In the genomic region with DNA sequence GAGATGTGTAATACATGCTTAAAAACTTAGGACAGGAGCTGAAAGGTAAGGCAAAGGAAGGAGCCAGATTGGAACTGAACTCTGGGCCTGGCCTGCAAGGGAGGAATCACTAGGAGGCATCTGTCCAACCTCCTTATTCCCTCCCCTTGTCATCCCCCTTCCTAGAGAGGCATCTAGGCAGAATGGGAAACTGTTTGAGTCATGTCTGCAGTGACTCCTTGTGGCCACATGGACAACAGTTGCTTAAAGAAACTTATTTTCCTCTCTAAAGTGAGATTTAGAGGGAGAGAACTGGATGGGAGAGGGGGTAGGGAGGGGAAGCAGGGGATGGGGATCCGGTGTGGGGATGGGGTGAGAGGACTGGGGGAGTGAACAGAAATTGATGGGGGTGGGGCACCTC, we compare ENCODE assay signal across 12 mouse cellular contexts. TPM values are rescaled to one million over a fixed set of nuclear protein-coding genes. Genes with fewer than 3 reads are reported as not detected.
DNase-seq lines count a peak whose midpoint lies in the region; ATAC-seq and TF ChIP-seq lines count a peak whose summit lies in the region.
"Had no signal": no experiment of that assay in that cellular context is flagged by ENCODE, and none has a peak within 500 bp of the region (broad histone marks: within the 10 kb centered on the region; RNA-seq: fewer than 3 reads in every experiment).

No protein-coding gene starts in this region.

- no peak overlapping the region for H3K27ac ChIP-seq in hindbrain, embryonic 14.5 days
- no peak overlapping the region for H3K27ac ChIP-seq in hindbrain, embryonic 11.5 days (ENCODE audit: low read depth, low read length)
- H3K27ac ChIP-seq in midbrain, embryonic 11.5 days (ENCODE audit: low read depth, low read length), result no peak overlapping the region
- H3K27ac ChIP-seq in midbrain, embryonic 16.5 days (ENCODE audit: low read length), result no peak overlapping the region
- H3K27ac ChIP-seq in stomach, postnatal 0 days (replicated peaks), result no peak overlapping the region
- H3K27ac ChIP-seq: heart, embryonic 15.5 days; midbrain, embryonic 12.5 days had no signal

- no peak overlapping the region for H3K9ac ChIP-seq in hindbrain, embryonic 14.5 days
- no peak overlapping the region for H3K9ac ChIP-seq in hindbrain, embryonic 11.5 days (ENCODE audit: low read depth, low read length)
- no peak overlapping the region for H3K9ac ChIP-seq in midbrain, embryonic 11.5 days (ENCODE audit: low read length)
- no peak overlapping the region for H3K9ac ChIP-seq in midbrain, embryonic 16.5 days (ENCODE audit: low read depth, low read length)
- H3K9ac ChIP-seq in stomach, postnatal 0 days (ENCODE audit: low read length), result no peak overlapping the region
- H3K9ac ChIP-seq: heart, embryonic 15.5 days; midbrain, embryonic 12.5 days had no signal

- H3K4me3 ChIP-seq in hindbrain, embryonic 14.5 days (replicated peaks; ENCODE audit: low read length), result no peak overlapping the region
- no peak overlapping the region for H3K4me3 ChIP-seq in hindbrain, embryonic 11.5 days (ENCODE audit: low read depth, low read length)
- H3K4me3 ChIP-seq in midbrain, embryonic 11.5 days (ENCODE audit: low read depth, low read length), result no peak overlapping the region
- H3K4me3 ChIP-seq in midbrain, embryonic 16.5 days (ENCODE audit: low read depth, low read length), result no peak overlapping the region
- no peak overlapping the region for H3K4me3 ChIP-seq in stomach, postnatal 0 days (ENCODE audit: low read depth, low read length)
- H3K4me3 ChIP-seq: heart, embryonic 15.5 days; midbrain, embryonic 12.5 days had no signal

- no peaks in the 10 kb centered on the region for H3K36me3 ChIP-seq in hindbrain, embryonic 14.5 days (replicated peaks; ENCODE audit: control insufficient read depth, insufficient read depth)
- no peaks in the 10 kb centered on the region for H3K36me3 ChIP-seq in hindbrain, embryonic 11.5 days (ENCODE audit: control insufficient read depth, insufficient read depth, low read length)
- H3K36me3 ChIP-seq in midbrain, embryonic 11.5 days (ENCODE audit: control insufficient read depth, insufficient read depth, low read length), result no peaks in the 10 kb centered on the region
- no peaks in the 10 kb centered on the region for H3K36me3 ChIP-seq in midbrain, embryonic 16.5 days (ENCODE audit: control insufficient read depth, insufficient read depth, low read length)
- H3K36me3 ChIP-seq in stomach, postnatal 0 days (ENCODE audit: control insufficient read depth, insufficient read depth, low read length), result no peaks in the 10 kb centered on the region
- H3K36me3 ChIP-seq: heart, embryonic 15.5 days; midbrain, embryonic 12.5 days had no signal

- H3K4me2 ChIP-seq in hindbrain, embryonic 14.5 days (replicated peaks), result no peak overlapping the region
- H3K4me2 ChIP-seq in hindbrain, embryonic 11.5 days (replicated peaks; ENCODE audit: low read depth, low read length), result no peak overlapping the region
- H3K4me2 ChIP-seq in midbrain, embryonic 11.5 days, result no peak overlapping the region
- H3K4me2 ChIP-seq in midbrain, embryonic 16.5 days (ENCODE audit: low read length), result no peak overlapping the region
- H3K4me2 ChIP-seq in stomach, postnatal 0 days (replicated peaks; ENCODE audit: low read depth), result no peak overlapping the region
- H3K4me2 ChIP-seq: heart, embryonic 15.5 days; liver, embryonic 11.5 days; midbrain, embryonic 12.5 days had no signal

- no peak for ATAC-seq in hindbrain, embryonic 14.5 days (ENCODE audit: low FRiP score)
- no peak for ATAC-seq in hindbrain, embryonic 11.5 days (ENCODE audit: low FRiP score)
- no peak for ATAC-seq in midbrain, embryonic 11.5 days (ENCODE audit: low FRiP score)
- no peak for ATAC-seq in midbrain, embryonic 16.5 days
- 0 out of 2 replicates have a peak, but pooled peaks have one; percentile 29 for ATAC-seq in stomach, postnatal 0 days (ENCODE audit: low FRiP score, low TSS enrichment)

- no peaks in the 10 kb centered on the region for H3K9me3 ChIP-seq in hindbrain, embryonic 14.5 days (ENCODE audit: control insufficient read depth, low read length)
- no peaks in the 10 kb centered on the region for H3K9me3 ChIP-seq in hindbrain, embryonic 11.5 days (ENCODE audit: control insufficient read depth, low read length)
- H3K9me3 ChIP-seq in midbrain, embryonic 11.5 days (ENCODE audit: control insufficient read depth, low read length), result no peaks in the 10 kb centered on the region
- no peaks in the 10 kb centered on the region for H3K9me3 ChIP-seq in midbrain, embryonic 16.5 days (replicated peaks; ENCODE audit: control insufficient read depth, low read length, poor library complexity, severe bottlenecking)
- no peaks in the 10 kb centered on the region for H3K9me3 ChIP-seq in stomach, postnatal 0 days (ENCODE audit: control insufficient read depth, low read length)
- H3K9me3 ChIP-seq: heart, embryonic 15.5 days; midbrain, embryonic 12.5 days had no signal

- peaks cover 10% of the 10 kb centered on the region for H3K4me1 ChIP-seq in hindbrain, embryonic 14.5 days (replicated peaks; ENCODE audit: control insufficient read depth, insufficient read depth, low read length)
- H3K4me1 ChIP-seq in hindbrain, embryonic 11.5 days (replicated peaks; ENCODE audit: control insufficient read depth, insufficient read depth, low read length), result peaks cover 4% of the 10 kb centered on the region; the same call in 1 of the 2 replicates
- peaks cover 8% of the 10 kb centered on the region for H3K4me1 ChIP-seq in midbrain, embryonic 11.5 days (ENCODE audit: control insufficient read depth, insufficient read depth, low read length)
- peaks cover 13% of the 10 kb centered on the region for H3K4me1 ChIP-seq in midbrain, embryonic 16.5 days (ENCODE audit: control insufficient read depth, insufficient read depth, low read length)
- H3K4me1 ChIP-seq in stomach, postnatal 0 days (replicated peaks; ENCODE audit: control insufficient read depth, insufficient read depth), result no peaks in the 10 kb centered on the region

- peak; percentile 83 for TF ChIP-seq CTCF in stomach, postnatal 0 days (IDR thresholded peaks at IDR 0.05; ENCODE audit: low read depth)

- H3K27me3 ChIP-seq in hindbrain, embryonic 14.5 days (ENCODE audit: control insufficient read depth, insufficient read depth, low read length), result no peaks in the 10 kb centered on the region
- H3K27me3 ChIP-seq in hindbrain, embryonic 11.5 days (ENCODE audit: control insufficient read depth, insufficient read depth, low read length), result no peaks in the 10 kb centered on the region
- H3K27me3 ChIP-seq in midbrain, embryonic 11.5 days (ENCODE audit: control insufficient read depth, insufficient read depth, low read length), result no peaks in the 10 kb centered on the region
- no peaks in the 10 kb centered on the region for H3K27me3 ChIP-seq in midbrain, embryonic 16.5 days (ENCODE audit: control insufficient read depth, insufficient read depth, low read depth, low read length)
- H3K27me3 ChIP-seq in stomach, postnatal 0 days (ENCODE audit: control insufficient read depth, insufficient read depth, low read length), result no peaks in the 10 kb centered on the region
- H3K27me3 ChIP-seq: midbrain, embryonic 12.5 days had no signal

- no peak for TF ChIP-seq EP300 in stomach, postnatal 0 days (optimal IDR thresholded peaks at IDR 0.05)

- DNase-seq in hindbrain, embryonic 14.5 days (ENCODE audit: low spot score), result peak; percentile 40
- DNase-seq in hindbrain, embryonic 11.5 days (ENCODE audit: low spot score), result no peak
- peak; percentile 49 for DNase-seq in midbrain, embryonic 11.5 days (ENCODE audit: low spot score, missing footprints)
- peak; percentile 30 for DNase-seq in ZHBTc4 (ENCODE audit: low read depth, low spot score)
- DNase-seq in stomach, postnatal 0 days (ENCODE audit: low spot score), result no peak
- no peak for DNase-seq in right cerebral cortex, adult 18-20 months
- DNase-seq: kidney, adult 8-10 months had no signal

- WGBS in hindbrain, embryonic 14.5 days, result 56% methylated on average over 1 of the region's 1 CpGs
- 63% methylated on average over 1 of the region's 1 CpGs for WGBS in hindbrain, embryonic 11.5 days
- WGBS in midbrain, embryonic 11.5 days, result 31% methylated on average over 1 of the region's 1 CpGs
- WGBS in midbrain, embryonic 16.5 days, result 71% methylated on average over 1 of the region's 1 CpGs
- 32% methylated on average over 1 of the region's 1 CpGs for WGBS in stomach, postnatal 0 days

RNA-seq across cellular contexts. Expression of a gene that starts 10.4 kb away (rescaled TPM):
- polyA plus RNA-seq in hindbrain, embryonic 14.5 days (2014; fragmentation: Nextera tagmentation; extraction: Ambion mirVana), result 0.10 and 0.19 TPM in 2 replicates
- polyA plus RNA-seq in hindbrain, embryonic 11.5 days (2014; fragmentation: Nextera tagmentation; extraction: Ambion mirVana), result 0.22 and 0.35 TPM in 2 replicates
- polyA plus RNA-seq in midbrain, embryonic 11.5 days (2014; fragmentation: Nextera tagmentation; extraction: Ambion mirVana), result 0.12 and 0.20 TPM in 2 replicates
- polyA plus RNA-seq in midbrain, embryonic 16.5 days (2015; fragmentation: Nextera tagmentation; extraction: Ambion mirVana), result 0.09 and 0.12 TPM in 2 replicates
- polyA plus RNA-seq in stomach, postnatal 0 days (2015; fragmentation: Nextera tagmentation; extraction: Ambion mirVana), result not detected in 2 replicates
- polyA plus RNA-seq: heart, embryonic 15.5 days had no signal

RNA-seq across cellular contexts. Expression of a gene that starts 20.0 kb away (rescaled TPM):
- polyA plus RNA-seq in hindbrain, embryonic 14.5 days (2014; fragmentation: Nextera tagmentation; extraction: Ambion mirVana), result 9.5 and 12.7 TPM in 2 replicates
- polyA plus RNA-seq in hindbrain, embryonic 11.5 days (2014; fragmentation: Nextera tagmentation; extraction: Ambion mirVana), result 9.4 TPM in 2 replicates
- 6.5 and 7.4 TPM in 2 replicates for polyA plus RNA-seq in midbrain, embryonic 11.5 days (2014; fragmentation: Nextera tagmentation; extraction: Ambion mirVana)
- 7.1 and 8.0 TPM in 2 replicates for polyA plus RNA-seq in midbrain, embryonic 16.5 days (2015; fragmentation: Nextera tagmentation; extraction: Ambion mirVana)
- 15.5 and 17.1 TPM in 2 replicates for polyA plus RNA-seq in stomach, postnatal 0 days (2015; fragmentation: Nextera tagmentation; extraction: Ambion mirVana)

RNA-seq across cellular contexts. Expression of a gene that starts 22.4 kb away (rescaled TPM):
- not detected in 2 replicates for polyA plus RNA-seq in hindbrain, embryonic 14.5 days (2014; fragmentation: Nextera tagmentation; extraction: Ambion mirVana)
- not detected in 2 replicates for polyA plus RNA-seq in hindbrain, embryonic 11.5 days (2014; fragmentation: Nextera tagmentation; extraction: Ambion mirVana)
- not detected in 2 replicates for polyA plus RNA-seq in midbrain, embryonic 11.5 days (2014; fragmentation: Nextera tagmentation; extraction: Ambion mirVana)
- polyA plus RNA-seq in midbrain, embryonic 16.5 days (2015; fragmentation: Nextera tagmentation; extraction: Ambion mirVana), result not detected in 2 replicates
- polyA plus RNA-seq in stomach, postnatal 0 days (2015; fragmentation: Nextera tagmentation; extraction: Ambion mirVana), result 0.12 TPM in 1 of 2 replicates, not detected in the other
- polyA plus RNA-seq: embryonic facial prominence, embryonic 11.5 days; heart, embryonic 15.5 days; liver, embryonic 11.5 days; midbrain, embryonic 12.5 days had no signal

RNA-seq across cellular contexts. Expression of a gene that starts 57.0 kb away (rescaled TPM):
- polyA plus RNA-seq in hindbrain, embryonic 14.5 days (2014; fragmentation: Nextera tagmentation; extraction: Ambion mirVana), result 0.75 and 0.90 TPM in 2 replicates
- not detected in 2 replicates for polyA plus RNA-seq in hindbrain, embryonic 11.5 days (2014; fragmentation: Nextera tagmentation; extraction: Ambion mirVana)
- polyA plus RNA-seq in midbrain, embryonic 11.5 days (2014; fragmentation: Nextera tagmentation; extraction: Ambion mirVana), result 0.08 and 0.11 TPM in 2 replicates
- 0.72 and 1.3 TPM in 2 replicates for polyA plus RNA-seq in midbrain, embryonic 16.5 days (2015; fragmentation: Nextera tagmentation; extraction: Ambion mirVana)
- 19.2 and 22.7 TPM in 2 replicates for polyA plus RNA-seq in stomach, postnatal 0 days (2015; fragmentation: Nextera tagmentation; extraction: Ambion mirVana)
- polyA plus RNA-seq: embryonic facial prominence, embryonic 11.5 days; liver, embryonic 11.5 days had no signal

Comparison
In these comparisons a context has a peak if more than half of its experiments do, and no peak if none do; other contexts are left out.
1. DNase-seq: peak in hindbrain, embryonic 14.5 days (single experiment), midbrain, embryonic 11.5 days (single experiment) and ZHBTc4 (single experiment); none in hindbrain, embryonic 11.5 days (single experiment), stomach, postnatal 0 days (single experiment) and right cerebral cortex, adult 18-20 months (single experiment).